ENCODE assay signal across 9 mouse cellular contexts in genomic region chr11:109376484-109377143, GRCm38 (mm10). TPM values are rescaled to one million over a fixed set of nuclear protein-coding genes. Genes with fewer than 3 reads are reported as not detected.
A peak's percentile ranks its signal among the peaks of the same experiment; 100 is the strongest.
DNase-seq lines count a peak whose midpoint lies in the region; ATAC-seq lines count a peak whose summit lies in the region.
"Had no signal": no experiment of that assay in that cellular context is flagged by ENCODE, and none has a peak within 500 bp of the region (broad histone marks: within the 10 kb centered on the region; RNA-seq: fewer than 3 reads in every experiment).

No protein-coding gene starts in this region.

- H3K4me2 ChIP-seq in neural tube, embryonic 11.5 days (ENCODE audit: low read depth): peak overlapping the region; percentile 7; the same call in 1 of the 2 replicates
- H3K4me2 ChIP-seq in limb, embryonic 12.5 days: peak overlapping the region; percentile 1; the same call in 1 of the 2 replicates
- no peak overlapping the region for H3K4me2 ChIP-seq in stomach, embryonic 15.5 days

- no peak overlapping the region for H3K9ac ChIP-seq in neural tube, embryonic 11.5 days (ENCODE audit: low read length)
- no peak overlapping the region for H3K9ac ChIP-seq in limb, embryonic 12.5 days (replicated peaks)
- H3K9ac ChIP-seq in stomach, embryonic 15.5 days: no peak overlapping the region

- H3K9me3 ChIP-seq in neural tube, embryonic 11.5 days (ENCODE audit: control insufficient read depth, low read length): no peaks in the 10 kb centered on the region
- peaks cover 4% of the 10 kb centered on the region; the same call in 1 of the 2 replicates for H3K9me3 ChIP-seq in limb, embryonic 12.5 days
- no peaks in the 10 kb centered on the region for H3K9me3 ChIP-seq in stomach, embryonic 15.5 days

- H3K4me1 ChIP-seq in neural tube, embryonic 11.5 days (ENCODE audit: control insufficient read depth, insufficient read depth, low read length): peaks cover 9% of the 10 kb centered on the region; the same call in 1 of the 2 replicates
- peaks cover 30% of the 10 kb centered on the region for H3K4me1 ChIP-seq in limb, embryonic 12.5 days (replicated peaks)
- peaks cover 20% of the 10 kb centered on the region for H3K4me1 ChIP-seq in stomach, embryonic 15.5 days

- no peak for DNase-seq in cerebellum, postnatal 4 days (ENCODE audit: low spot score in 2 of 2)
- no peak for DNase-seq in neural tube, embryonic 11.5 days (ENCODE audit: low spot score)
- DNase-seq in neural tube, embryonic 10.5 days (ENCODE audit: extremely low spot score, low spot score): no peak
- no peak for DNase-seq in spleen, adult 18-20 months
- DNase-seq in left cerebral cortex, adult 11 months (ENCODE audit: low spot score): no peak

- H3K36me3 ChIP-seq in neural tube, embryonic 11.5 days (ENCODE audit: control insufficient read depth, insufficient read depth, low read length): no peaks in the 10 kb centered on the region; the same call in 1 of the 2 replicates
- peaks cover 9% of the 10 kb centered on the region; the same call in 1 of the 2 replicates for H3K36me3 ChIP-seq in limb, embryonic 12.5 days
- H3K36me3 ChIP-seq in stomach, embryonic 15.5 days: 0 out of 2 replicates have a peak, but pooled peaks cover 3% of the 10 kb centered on the region

- H3K27ac ChIP-seq in neural tube, embryonic 11.5 days (ENCODE audit: low read depth, low read length): 0 out of 2 replicates have a peak overlapping the region, but pooled peaks have one; percentile 23
- H3K27ac ChIP-seq in limb, embryonic 12.5 days: peak overlapping the region; percentile 68; the same call in 1 of the 2 replicates
- H3K27ac ChIP-seq in stomach, embryonic 15.5 days: 0 out of 2 replicates have a peak overlapping the region, but pooled peaks have one; percentile 5

- WGBS in neural tube, embryonic 11.5 days: 66% methylated on average over 7 of the region's 7 CpGs
- WGBS in limb, embryonic 12.5 days: 19% methylated on average over 7 of the region's 7 CpGs
- WGBS in stomach, embryonic 15.5 days: 37% methylated on average over 7 of the region's 7 CpGs

- H3K27me3 ChIP-seq in neural tube, embryonic 11.5 days (ENCODE audit: control insufficient read depth, insufficient read depth, low read length): no peaks in the 10 kb centered on the region
- no peaks in the 10 kb centered on the region for H3K27me3 ChIP-seq in limb, embryonic 12.5 days
- H3K27me3 ChIP-seq in stomach, embryonic 15.5 days (replicated peaks): no peaks in the 10 kb centered on the region

- peak; percentile 70 for ATAC-seq in cerebellum, adult (ENCODE audit: insufficient number of reproducible peaks, low FRiP score, low TSS enrichment)
- ATAC-seq in neural tube, embryonic 11.5 days (ENCODE audit: insufficient read depth, low FRiP score, low TSS enrichment): no peak
- no peak for ATAC-seq in limb, embryonic 12.5 days (ENCODE audit: insufficient number of reproducible peaks, insufficient read depth, low FRiP score, low TSS enrichment, low read depth)
- ATAC-seq in stomach, embryonic 15.5 days (ENCODE audit: insufficient read depth, low FRiP score, low read depth): no peak

- H3K4me3 ChIP-seq in neural tube, embryonic 11.5 days (ENCODE audit: low read depth, low read length): no peak overlapping the region
- H3K4me3 ChIP-seq in limb, embryonic 12.5 days (replicated peaks): no peak overlapping the region
- no peak overlapping the region for H3K4me3 ChIP-seq in stomach, embryonic 15.5 days (replicated peaks)

RNA-seq across cellular contexts. Expression of gene Gna13, which starts 14.0 kb away (rescaled TPM):
- 19.9 and 23.4 TPM in 2 replicates for polyA plus RNA-seq in neural tube, embryonic 11.5 days (2014; fragmentation: Nextera tagmentation; extraction: Ambion mirVana)
- polyA plus RNA-seq in limb, embryonic 12.5 days (2016; fragmentation: Nextera tagmentation; extraction: Ambion mirVana): 20.3 and 22.2 TPM in 2 replicates
- polyA plus RNA-seq in stomach, embryonic 15.5 days (2015; fragmentation: Nextera tagmentation; extraction: Ambion mirVana): 26.6 and 29.0 TPM in 2 replicates

RNA-seq across cellular contexts. Expression of gene 9930022D16Rik, which starts 37.1 kb away (rescaled TPM):
- not detected in 2 replicates for polyA plus RNA-seq in neural tube, embryonic 11.5 days (2014; fragmentation: Nextera tagmentation; extraction: Ambion mirVana)
- not detected in 2 replicates for polyA plus RNA-seq in limb, embryonic 12.5 days (2016; fragmentation: Nextera tagmentation; extraction: Ambion mirVana)
- polyA plus RNA-seq in stomach, embryonic 15.5 days (2015; fragmentation: Nextera tagmentation; extraction: Ambion mirVana): not detected in 2 replicates
- polyA plus RNA-seq: stomach, embryonic 14.5 days had no signal

RNA-seq across cellular contexts. Expression of gene Amz2, which starts 49.1 kb away (rescaled TPM):
- polyA plus RNA-seq in neural tube, embryonic 11.5 days (2014; fragmentation: Nextera tagmentation; extraction: Ambion mirVana): 45.2 and 46.6 TPM in 2 replicates
- polyA plus RNA-seq in limb, embryonic 12.5 days (2016; fragmentation: Nextera tagmentation; extraction: Ambion mirVana): 43.2 and 46.8 TPM in 2 replicates
- 35.7 and 40.4 TPM in 2 replicates for polyA plus RNA-seq in stomach, embryonic 15.5 days (2015; fragmentation: Nextera tagmentation; extraction: Ambion mirVana)

Comparison
In these comparisons a context has a peak if more than half of its experiments do, and no peak if none do; other contexts are left out.
1. H3K27ac ChIP-seq: peak in every context shown above with its lines; median percentile 68 in limb, embryonic 12.5 days; 23 in neural tube, embryonic 11.5 days; 5 in stomach, embryonic 15.5 days.